Comparison of ENCODE assay signal across 1 mouse cellular context in the genomic region with DNA sequence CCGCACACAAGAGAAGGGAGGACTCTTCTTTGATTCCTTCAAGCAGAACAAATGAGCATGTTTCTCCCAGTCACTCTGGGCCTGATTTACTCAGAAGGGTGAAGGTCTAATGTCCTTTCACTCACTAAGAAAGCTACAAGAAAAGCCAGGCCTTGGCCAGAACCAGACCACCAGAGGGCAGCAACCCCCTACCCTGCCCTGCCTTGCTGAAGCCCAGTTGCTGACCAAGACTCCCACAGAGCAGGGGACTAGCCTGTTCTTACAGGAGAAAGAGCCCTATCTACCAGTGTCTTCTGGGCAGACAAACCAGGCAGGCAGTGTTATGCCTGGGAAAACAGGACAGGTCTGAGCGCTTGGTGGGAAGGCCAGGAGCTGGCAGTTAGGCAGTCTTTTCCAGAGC.
A peak's percentile ranks its signal among the peaks of the same experiment; 100 is the strongest.
TF ChIP-seq lines count a peak whose summit lies in the region.

No protein-coding gene starts in this region.

TF ChIP-seq in MEL, 35 proteins besides CTCF, POLR2A, EP300 and RAD21:
- TF ChIP-seq SMC3 (IDR thresholded peaks at IDR 0.05; ENCODE audit: low read depth, low read length) (peak; percentile 64), MEF2A (IDR thresholded peaks at IDR 0.05; ENCODE audit: extremely low read depth, insufficient replicate concordance, low read depth, low read length, poor library complexity, severe bottlenecking) (no peak), E2F4 (IDR thresholded peaks at IDR 0.05; ENCODE audit: borderline replicate concordance, low read depth, low read length) (no peak), HCFC1 (IDR thresholded peaks at IDR 0.05; ENCODE audit: low read depth, low read length) (no peak), KAT2A (conservative IDR thresholded peaks at IDR 0.05; ENCODE audit: low read depth, low read length) (no peak)
